Mouse (Mus musculus) lung, adult 2 months (tissue): Measurements from ENCODE around the gene Dennd5a.

Experiments
- CTCF ChIP-seq: fragments of 200-500 bp; IDR thresholded peaks from 2 replicates; pipeline ENCODE4 v1.5.1; 2011; ENCODE audit warnings: mild to moderate bottlenecking, low read length, control low read depth; ENCODE audit not compliant: insufficient read depth
- POLR2A ChIP-seq: fragments of 200-500 bp; IDR thresholded peaks from 2 replicates; pipeline ENCODE4 v1.6.1; 2011; ENCODE audit warnings: low read depth, mild to moderate bottlenecking, control low read depth, low read length, borderline replicate concordance; ENCODE audit errors: extremely low read depth

- TF ChIP-seq CTCF (no peak), POLR2A (0 out of 2 replicates have a peak, but pooled peaks have one; percentile 64)
These were observed at the start of gene Dennd5a for GRCm38 (mm10) chr7:109959716-109960612.
